Mouse (Mus musculus): ENCODE measurements at regions not wholly inside any gene's neighbourhood (a gene's known extent, or its start where the extent isn't known, plus 50 kb on each side); places are given as distances from the start of the nearest gene placed in this dataset.

GRCm38 (mm10) chr13:78576300-78577296 is 377.0 kb upstream of the Nr2f1 start:
- WGBS: 56% methylated on average over 9 of the region's 9 CpGs

GRCm38 (mm10) chr13:78571093-78571492 is 371.5 kb upstream of the Nr2f1 start:
- ATAC-seq (ENCODE audit: insufficient number of reproducible peaks, low FRiP score, low TSS enrichment, low read depth): no peak
- Histone ChIP-seq H3K9me3 (no peaks in the 10 kb centered on the region), H3K9ac (no peak overlapping the region), H3K27ac (no peak overlapping the region), H3K4me2 (no peak overlapping the region), H3K36me3 (no peaks in the 10 kb centered on the region), H3K27me3 (no peaks in the 10 kb centered on the region), H3K4me3 (no peak overlapping the region), H3K4me1 (no peaks in the 10 kb centered on the region)
- 63% methylated on average over 2 of the region's 2 CpGs for WGBS

More at GRCm38 (mm10) chr13:78576300-78577296, 377.0 kb upstream of the Nr2f1 start:
- Histone ChIP-seq H3K9me3 (no peaks in the 10 kb centered on the region), H3K4me1 (no peaks in the 10 kb centered on the region), H3K4me3 (no peak overlapping the region), H3K36me3 (no peaks in the 10 kb centered on the region), H3K27me3 (no peaks in the 10 kb centered on the region), H3K4me2 (no peak overlapping the region), H3K27ac (no peak overlapping the region), H3K9ac (no peak overlapping the region)
- no peak for ATAC-seq (ENCODE audit: insufficient number of reproducible peaks, low FRiP score, low TSS enrichment, low read depth)

- H3K27me3 ChIP-seq: no peaks in the 10 kb centered on the region
- H3K9me3 ChIP-seq: no peaks in the 10 kb centered on the region
- WGBS: 29% methylated on average over 2 of the region's 2 CpGs
- H3K9ac ChIP-seq: no peak overlapping the region
- H3K4me3 ChIP-seq: no peak overlapping the region
- ATAC-seq (ENCODE audit: insufficient number of reproducible peaks, low FRiP score, low TSS enrichment, low read depth): no peak
- H3K27ac ChIP-seq: no peak overlapping the region
- no peaks in the 10 kb centered on the region for H3K4me1 ChIP-seq
- H3K36me3 ChIP-seq: no peaks in the 10 kb centered on the region
- H3K4me2 ChIP-seq: no peak overlapping the region
Observed at GRCm38 (mm10) chr13:78524446-78524937, 324.9 kb upstream of the Nr2f1 start.

GRCm38 (mm10) chr13:78520771-78521170 is 321.2 kb upstream of the Nr2f1 start:
- no peaks in the 10 kb centered on the region for H3K9me3 ChIP-seq
- no peak overlapping the region for H3K4me3 ChIP-seq
- no peak for ATAC-seq (ENCODE audit: insufficient number of reproducible peaks, low FRiP score, low TSS enrichment, low read depth)
- H3K36me3 ChIP-seq: no peaks in the 10 kb centered on the region
- H3K27ac ChIP-seq: no peak overlapping the region
- WGBS: 91% methylated on average over 1 of the region's 1 CpGs
- no peaks in the 10 kb centered on the region for H3K4me1 ChIP-seq
- H3K9ac ChIP-seq: no peak overlapping the region
- H3K4me2 ChIP-seq: no peak overlapping the region
- no peaks in the 10 kb centered on the region for H3K27me3 ChIP-seq

GRCm38 (mm10) chr13:78520186-78520585 is 320.6 kb upstream of the Nr2f1 start:
- Histone ChIP-seq H3K4me2 (no peak overlapping the region), H3K4me1 (no peaks in the 10 kb centered on the region), H3K4me3 (no peak overlapping the region), H3K9me3 (no peaks in the 10 kb centered on the region), H3K27me3 (no peaks in the 10 kb centered on the region), H3K27ac (no peak overlapping the region), H3K9ac (no peak overlapping the region), H3K36me3 (no peaks in the 10 kb centered on the region)
- 84% methylated on average over 3 of the region's 3 CpGs for WGBS
- ATAC-seq (ENCODE audit: insufficient number of reproducible peaks, low FRiP score, low TSS enrichment, low read depth): no peak

- H3K27ac ChIP-seq: no peak overlapping the region
- 73% methylated on average over 7 of the region's 7 CpGs for WGBS
- H3K4me2 ChIP-seq: no peak overlapping the region
- H3K4me3 ChIP-seq: no peak overlapping the region
- no peaks in the 10 kb centered on the region for H3K27me3 ChIP-seq
- H3K9me3 ChIP-seq: no peaks in the 10 kb centered on the region
- no peak overlapping the region for H3K9ac ChIP-seq
- ATAC-seq (ENCODE audit: insufficient number of reproducible peaks, low FRiP score, low TSS enrichment, low read depth): no peak
- no peaks in the 10 kb centered on the region for H3K36me3 ChIP-seq
- no peaks in the 10 kb centered on the region for H3K4me1 ChIP-seq
Observed at GRCm38 (mm10) chr13:78500551-78500950, 301.0 kb upstream of the Nr2f1 start.

GRCm38 (mm10) chr13:78483760-78484357 is 284.3 kb upstream of the Nr2f1 start:
- no peak overlapping the region for H3K27ac ChIP-seq
- H3K4me2 ChIP-seq: no peak overlapping the region
- no peaks in the 10 kb centered on the region for H3K27me3 ChIP-seq
- H3K4me1 ChIP-seq: no peaks in the 10 kb centered on the region
- no peak for ATAC-seq (ENCODE audit: insufficient number of reproducible peaks, low FRiP score, low TSS enrichment, low read depth)
- H3K36me3 ChIP-seq: no peaks in the 10 kb centered on the region
- 73% methylated on average over 2 of the region's 2 CpGs for WGBS
- no peak overlapping the region; the same call in 1 of the 2 replicates for H3K4me3 ChIP-seq
- no peaks in the 10 kb centered on the region for H3K9me3 ChIP-seq
- no peak overlapping the region for H3K9ac ChIP-seq

- H3K4me3 ChIP-seq: no peak overlapping the region; the same call in 1 of the 2 replicates
- no peak overlapping the region for H3K4me2 ChIP-seq
- no peaks in the 10 kb centered on the region for H3K36me3 ChIP-seq
- 30% methylated on average over 9 of the region's 9 CpGs for WGBS
- H3K27ac ChIP-seq: no peak overlapping the region
- ATAC-seq (ENCODE audit: insufficient number of reproducible peaks, low FRiP score, low TSS enrichment, low read depth): 0 out of 2 replicates have a peak, but pooled peaks have one; percentile 67
- no peak overlapping the region for H3K9ac ChIP-seq
- no peaks in the 10 kb centered on the region for H3K4me1 ChIP-seq
- no peaks in the 10 kb centered on the region for H3K27me3 ChIP-seq
- no peaks in the 10 kb centered on the region for H3K9me3 ChIP-seq
Observed at GRCm38 (mm10) chr13:78482929-78483759, 283.6 kb upstream of the Nr2f1 start.

GRCm38 (mm10) chr13:78451333-78452070 is 251.9 kb upstream of the Nr2f1 start:
- WGBS: 50% methylated on average over 2 of the region's 2 CpGs
- Histone ChIP-seq H3K4me2 (no peak overlapping the region), H3K9me3 (no peaks in the 10 kb centered on the region), H3K4me1 (no peaks in the 10 kb centered on the region), H3K27me3 (no peaks in the 10 kb centered on the region), H3K36me3 (no peaks in the 10 kb centered on the region), H3K9ac (no peak overlapping the region), H3K27ac (no peak overlapping the region), H3K4me3 (no peak overlapping the region)
- no peak for ATAC-seq (ENCODE audit: insufficient number of reproducible peaks, low FRiP score, low TSS enrichment, low read depth)

GRCm38 (mm10) chr13:78446726-78447031 is 247.1 kb upstream of the Nr2f1 start:
- ATAC-seq (ENCODE audit: insufficient number of reproducible peaks, low FRiP score, low TSS enrichment, low read depth): no peak
- H3K4me2 ChIP-seq: 0 out of 2 replicates have a peak overlapping the region, but pooled peaks have one; percentile 22
- 47% methylated on average over 5 of the region's 5 CpGs for WGBS

More at GRCm38 (mm10) chr13:78446726-78447031, 247.1 kb upstream of the Nr2f1 start:
- no peak overlapping the region for H3K27ac ChIP-seq
- no peak overlapping the region for H3K4me3 ChIP-seq
- no peaks in the 10 kb centered on the region for H3K36me3 ChIP-seq
- H3K4me1 ChIP-seq: peaks cover 5% of the 10 kb centered on the region; the same call in 1 of the 2 replicates
- H3K27me3 ChIP-seq: no peaks in the 10 kb centered on the region
- H3K9ac ChIP-seq: no peak overlapping the region
- no peaks in the 10 kb centered on the region for H3K9me3 ChIP-seq

Data from limb, embryonic 15.5 days (tissue).